Mouse (Mus musculus) limb, embryonic 13.5 days (tissue): ENCODE results near the gene Art5. TPM values are rescaled to one million over a fixed set of nuclear protein-coding genes. Genes with fewer than 3 reads are reported as not detected.
A peak's percentile ranks its signal among the peaks of the same experiment; 100 is the strongest.

ENCODE experiments used
- ATAC-seq: fragments of 200-750 bp; cut with Nextera tagmentation; 2 replicates; pipeline ENCODE4 v1.8.0; 2017; ENCODE audit warnings: low read depth, moderate number of reproducible peaks, moderate TSS enrichment; ENCODE audit not compliant: low FRiP score
- H3K27ac ChIP-seq: fragments of 300-500 bp; sonication (generic); 2 replicates; pipeline ENCODE4 v1.5.1; 2015; ENCODE audit warnings: inconsistent platforms, mild to moderate bottlenecking, moderate library complexity
- H3K27me3 ChIP-seq: fragments of 300-500 bp; sonication (generic); 2 replicates; pipeline ENCODE4 v1.6.1; 2015; ENCODE audit warnings: mild to moderate bottlenecking, inconsistent platforms
- H3K36me3 ChIP-seq: fragments of 300-500 bp; sonication (generic); 2 replicates; pipeline ENCODE4 v1.6.1; 2015; ENCODE audit warnings: inconsistent platforms, mild to moderate bottlenecking, moderate library complexity
- H3K4me1 ChIP-seq: fragments of 300-500 bp; sonication (generic); 2 replicates; pipeline ENCODE4 v1.6.1; 2015; ENCODE audit warnings: inconsistent platforms
- H3K4me2 ChIP-seq: fragments of 300-500 bp; sonication (generic); replicated peaks from 2 replicates; pipeline ENCODE4 v1.6.1; 2015; ENCODE audit warnings: inconsistent platforms, mild to moderate bottlenecking, moderate library complexity
- H3K4me3 ChIP-seq: fragments of 300-500 bp; sonication (generic); 2 replicates; pipeline ENCODE4 v1.5.1; 2015; ENCODE audit warnings: moderate library complexity, mild to moderate bottlenecking, inconsistent platforms
- H3K9ac ChIP-seq: fragments of 300-500 bp; sonication (generic); 2 replicates; pipeline ENCODE4 v1.6.1; 2015; ENCODE audit warnings: mild to moderate bottlenecking, inconsistent platforms
- H3K9me3 ChIP-seq: fragments of 300-500 bp; sonication (generic); 2 replicates; pipeline ENCODE4 v1.6.1; 2016; ENCODE audit warnings: inconsistent platforms
- WGBS: fragments of 180-500 bp; shearing (Covaris S2); methylation state at CpG from one replicate; pipeline ENCODE4 v1.1.7; 2015; 5-methylcytosine and 5-hydroxymethylcytosine counted together
- polyA plus RNA-seq: library from polyadenylated mRNA; unstranded; fragments of >200 nt; fragmentation: Nextera tagmentation; extraction: Ambion mirVana; gene quantifications from 2 replicates; pipeline ENCODE4 v1.2.1, GENCODE M21; 2015

The Art5 gene
- 4.4 and 4.7 TPM in 2 replicates for polyA plus RNA-seq

DNA sequence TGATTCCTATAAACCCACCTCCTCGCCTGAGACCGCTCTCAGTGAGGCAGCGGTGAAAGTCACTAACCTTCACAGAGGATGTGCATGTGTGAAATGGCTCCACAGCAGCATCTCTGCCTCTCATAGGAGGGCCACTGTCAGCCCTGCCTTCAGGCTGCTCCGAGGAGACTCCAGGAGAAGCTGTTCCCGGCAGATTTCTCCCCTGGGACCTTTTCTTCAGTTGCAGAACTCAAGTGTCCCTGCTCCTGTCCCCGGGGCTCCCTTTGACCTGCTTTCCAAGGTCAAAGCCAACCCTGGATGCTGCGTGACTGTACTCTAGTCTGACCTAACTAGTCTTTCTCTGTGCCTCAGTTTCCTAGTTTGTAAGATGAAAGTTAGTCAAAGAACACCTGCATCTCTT is at the start of gene Art5:
Gene Art5 (minus strand): TSS at position 319 of the 400 bp plus-strand sequence.
- Histone ChIP-seq H3K36me3 (no peaks in the 10 kb centered on the region), H3K4me2 (no peak within 1 kb of the TSS), H3K27ac (no peak within 1 kb of the TSS), H3K4me1 (peaks cover 11% of the 10 kb centered on the region), H3K27me3 (no peaks in the 10 kb centered on the region), H3K9ac (no peak within 1 kb of the TSS), H3K4me3 (no peak within 1 kb of the TSS), H3K9me3 (no peaks in the 10 kb centered on the region)
- 74% methylated on average over 7 of the region's 7 CpGs for WGBS
- no peak for ATAC-seq

DNA sequence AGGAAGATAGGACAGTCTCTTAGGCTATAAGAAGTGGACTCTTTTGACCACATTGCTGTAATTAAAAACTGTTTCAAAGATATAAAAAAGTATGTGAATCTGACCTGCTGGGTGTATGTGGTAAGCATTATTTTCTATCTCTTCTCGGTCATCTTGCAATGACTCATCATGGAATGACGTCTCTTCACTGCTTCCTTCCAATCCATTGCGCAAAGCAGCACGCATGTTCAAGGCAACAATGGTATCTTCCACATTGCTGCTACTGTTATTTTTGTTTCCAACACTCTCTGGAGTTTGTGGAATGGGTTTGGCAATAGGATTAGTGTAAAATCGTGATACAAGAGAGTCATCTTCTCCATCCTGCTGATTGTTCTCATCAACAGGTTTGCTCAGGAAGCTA is 44.4 kb upstream of the Art5 start:
- H3K36me3 ChIP-seq = peaks cover 64% of the 10 kb centered on the region
- H3K9me3 ChIP-seq = no peaks in the 10 kb centered on the region
- no peak overlapping the region for H3K4me2 ChIP-seq
- 94% methylated on average over 5 of the region's 5 CpGs for WGBS
- no peak overlapping the region for H3K27ac ChIP-seq
- no peaks in the 10 kb centered on the region for H3K4me1 ChIP-seq
- no peak overlapping the region for H3K4me3 ChIP-seq
- no peak for ATAC-seq
- no peaks in the 10 kb centered on the region for H3K27me3 ChIP-seq
- no peak overlapping the region for H3K9ac ChIP-seq

DNA sequence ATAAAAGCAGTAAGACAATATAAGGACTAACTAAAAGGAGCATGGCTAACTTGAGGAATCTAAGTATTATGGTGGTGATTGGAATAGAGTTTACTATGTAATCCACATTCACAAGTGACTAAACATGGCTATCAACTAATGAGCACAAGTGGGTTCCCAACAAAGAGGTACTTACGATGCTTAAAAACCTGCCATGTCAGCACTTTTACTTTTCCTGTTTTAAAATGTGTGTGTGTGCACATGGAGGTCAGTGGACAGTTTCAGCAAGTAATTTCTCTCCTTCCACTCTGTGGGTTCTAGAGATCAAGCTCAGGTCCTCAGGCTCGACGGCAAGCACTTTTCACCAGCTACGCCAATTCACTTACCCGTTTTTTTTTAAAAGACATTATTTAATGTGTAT is 28.6 kb upstream of the Art5 start:
- ATAC-seq = no peak
- H3K36me3 ChIP-seq = peaks cover 82% of the 10 kb centered on the region

DNA sequence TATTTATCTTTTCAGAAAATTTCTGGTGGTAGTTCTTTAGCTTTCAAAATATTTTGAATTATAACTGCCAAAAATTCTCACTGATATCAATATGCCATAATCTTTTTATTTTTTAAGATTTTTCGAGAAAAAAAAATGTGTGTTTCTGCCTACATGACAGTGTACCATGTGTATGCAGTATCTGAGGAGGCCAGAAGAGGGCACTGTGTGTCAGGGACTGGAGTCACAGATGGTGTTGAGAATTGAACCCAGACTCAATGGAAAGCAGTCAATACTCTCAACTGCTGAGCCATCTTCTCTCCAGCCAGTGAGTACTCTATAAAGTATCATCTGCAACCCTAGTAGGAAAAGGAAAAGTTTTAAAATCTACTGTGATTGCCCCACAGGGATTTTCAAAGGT is 28.2 kb upstream of the Art5 start:
- 74% methylated on average over 1 of the region's 1 CpGs for WGBS
- Histone ChIP-seq H3K36me3 (peaks cover 83% of the 10 kb centered on the region), H3K27ac (no peak overlapping the region), H3K4me2 (no peak overlapping the region), H3K4me1 (no peaks in the 10 kb centered on the region), H3K4me3 (no peak overlapping the region), H3K27me3 (no peaks in the 10 kb centered on the region), H3K9ac (no peak overlapping the region), H3K9me3 (no peaks in the 10 kb centered on the region)
- no peak for ATAC-seq

More for the DNA sequence above, 28.6 kb upstream of the Art5 start:
- Histone ChIP-seq H3K27ac (no peak overlapping the region), H3K4me2 (no peak overlapping the region), H3K4me1 (no peaks in the 10 kb centered on the region), H3K4me3 (no peak overlapping the region), H3K9me3 (no peaks in the 10 kb centered on the region), H3K27me3 (no peaks in the 10 kb centered on the region), H3K9ac (no peak overlapping the region)
- 97% methylated on average over 5 of the region's 5 CpGs for WGBS

DNA sequence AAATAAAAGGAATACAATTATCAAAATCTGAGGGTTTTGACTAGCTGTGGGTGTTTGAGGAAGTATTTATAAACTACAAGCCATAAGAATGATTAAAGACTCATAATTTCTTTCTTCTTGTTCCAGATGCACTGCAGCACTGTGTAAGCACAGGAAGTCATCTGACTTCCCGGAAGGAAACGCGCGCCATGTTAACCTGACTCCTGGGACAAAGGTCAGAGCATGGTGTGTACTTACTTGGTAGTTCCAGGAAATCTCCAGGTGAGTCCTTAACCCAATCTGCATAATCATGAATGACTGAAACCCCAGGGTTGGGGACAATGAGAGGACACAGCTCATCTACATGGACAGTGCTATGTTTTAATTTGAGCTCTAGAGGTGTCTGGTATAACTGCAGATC is 23.1 kb upstream of the Art5 start:
- no peak for ATAC-seq
- Histone ChIP-seq H3K27ac (no peak overlapping the region), H3K4me3 (no peak overlapping the region), H3K36me3 (peaks cover 82% of the 10 kb centered on the region), H3K9me3 (no peaks in the 10 kb centered on the region), H3K4me2 (no peak overlapping the region), H3K9ac (no peak overlapping the region), H3K4me1 (no peaks in the 10 kb centered on the region), H3K27me3 (no peaks in the 10 kb centered on the region)
- WGBS = 87% methylated on average over 4 of the region's 4 CpGs

DNA sequence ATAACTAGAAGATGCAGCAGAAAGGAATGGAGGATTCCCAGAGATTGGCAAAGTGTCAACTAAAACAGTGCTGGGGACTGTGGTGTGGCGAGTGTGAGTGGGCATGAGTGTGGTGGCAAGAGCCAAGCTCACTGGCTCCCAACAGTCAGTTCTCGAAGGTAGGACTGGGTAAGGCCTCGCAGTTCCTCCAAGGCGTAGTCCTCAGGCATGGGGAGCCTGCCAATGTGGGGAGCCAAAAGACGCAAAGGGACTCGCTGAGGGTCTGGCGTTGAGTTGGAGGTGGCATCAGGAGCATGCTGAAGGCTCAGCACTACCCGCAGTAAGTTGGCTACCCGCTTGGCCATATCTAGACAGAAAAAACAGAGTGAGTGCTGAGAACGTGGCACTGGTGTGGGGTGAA is 11.0 kb upstream of the Art5 start:
- Histone ChIP-seq H3K36me3 (peaks cover 75% of the 10 kb centered on the region), H3K9me3 (no peaks in the 10 kb centered on the region), H3K4me3 (no peak overlapping the region), H3K27ac (no peak overlapping the region), H3K27me3 (no peaks in the 10 kb centered on the region), H3K4me2 (no peak overlapping the region), H3K9ac (no peak overlapping the region), H3K4me1 (no peaks in the 10 kb centered on the region)
- WGBS = 94% methylated on average over 10 of the region's 10 CpGs
- ATAC-seq = no peak

DNA sequence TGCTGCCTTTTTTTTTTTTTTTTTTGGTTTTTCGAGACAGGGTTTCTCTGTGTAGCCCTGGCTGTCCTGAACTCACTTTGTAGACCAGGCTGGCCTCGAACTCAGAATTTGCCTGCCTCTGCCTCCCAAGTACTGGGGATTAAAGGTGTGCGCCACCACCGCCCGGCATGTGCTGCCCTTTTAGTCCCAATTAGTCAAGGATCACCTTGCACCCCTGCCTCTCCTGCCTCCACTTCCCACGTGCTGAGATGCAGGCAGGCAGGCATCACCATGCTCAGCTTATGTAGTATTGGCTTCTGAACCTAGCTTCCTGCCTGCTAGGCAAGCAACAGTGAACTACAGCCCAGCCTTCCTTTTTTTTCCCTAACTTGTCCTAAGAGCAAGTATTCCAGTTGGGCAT is 8.1 kb upstream of the Art5 start:
- Histone ChIP-seq H3K27me3 (no peaks in the 10 kb centered on the region), H3K4me3 (no peak overlapping the region), H3K9ac (no peak overlapping the region), H3K27ac (no peak overlapping the region), H3K36me3 (peaks cover 46% of the 10 kb centered on the region), H3K9me3 (no peaks in the 10 kb centered on the region), H3K4me2 (no peak overlapping the region), H3K4me1 (no peaks in the 10 kb centered on the region)
- ATAC-seq = no peak
- WGBS = 70% methylated on average over 6 of the region's 6 CpGs

DNA sequence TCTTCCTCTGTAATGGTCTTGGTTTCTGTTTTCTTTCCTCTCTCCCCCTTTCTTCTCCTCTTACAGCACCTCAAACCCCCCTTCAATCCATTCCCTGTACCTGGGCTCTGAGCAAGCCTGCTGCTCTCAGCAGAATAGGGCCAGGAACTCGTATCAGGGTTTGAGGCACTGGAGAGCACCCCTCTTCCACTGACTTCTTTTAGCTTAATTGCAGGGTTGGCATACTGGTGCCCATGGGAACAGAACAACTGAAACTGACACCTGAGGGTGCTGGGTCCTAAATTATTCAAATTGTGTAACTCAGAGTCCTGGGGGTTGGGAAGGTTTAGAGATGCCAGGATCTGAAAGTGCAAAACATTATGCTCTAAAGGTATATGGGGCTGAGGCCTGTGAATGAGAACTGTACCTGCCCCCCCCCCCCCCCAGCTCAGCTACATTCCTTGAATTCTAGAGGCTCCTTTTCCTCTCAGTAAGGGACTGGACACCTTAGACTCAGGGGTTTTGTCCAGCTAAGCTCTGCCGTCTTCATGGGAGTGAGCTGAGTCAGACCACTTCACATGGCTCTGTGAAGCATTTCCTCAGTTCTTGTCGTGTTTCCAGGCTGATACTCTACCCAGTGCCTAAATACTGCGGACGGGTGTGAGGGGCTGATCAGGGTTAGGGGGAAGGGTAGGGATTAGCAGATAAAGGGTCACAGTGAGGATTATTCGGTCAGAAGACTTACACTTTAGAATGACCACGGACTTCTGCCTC is 7.5 kb upstream of the Art5 start, which contains the start of gene Chrna10:
Gene Chrna10 (minus strand): TSS at position 250 of the 753 bp plus-strand sequence.
- Histone ChIP-seq H3K4me3 (no peak within 1 kb of the TSS), H3K4me1 (no peaks in the 10 kb centered on the region), H3K27ac (no peak within 1 kb of the TSS), H3K9me3 (no peaks in the 10 kb centered on the region), H3K9ac (no peak within 1 kb of the TSS), H3K4me2 (no peak within 1 kb of the TSS), H3K27me3 (no peaks in the 10 kb centered on the region), H3K36me3 (peaks cover 39% of the 10 kb centered on the region)
- WGBS = 44% methylated on average over 7 of the region's 7 CpGs
- ATAC-seq = no peak

DNA sequence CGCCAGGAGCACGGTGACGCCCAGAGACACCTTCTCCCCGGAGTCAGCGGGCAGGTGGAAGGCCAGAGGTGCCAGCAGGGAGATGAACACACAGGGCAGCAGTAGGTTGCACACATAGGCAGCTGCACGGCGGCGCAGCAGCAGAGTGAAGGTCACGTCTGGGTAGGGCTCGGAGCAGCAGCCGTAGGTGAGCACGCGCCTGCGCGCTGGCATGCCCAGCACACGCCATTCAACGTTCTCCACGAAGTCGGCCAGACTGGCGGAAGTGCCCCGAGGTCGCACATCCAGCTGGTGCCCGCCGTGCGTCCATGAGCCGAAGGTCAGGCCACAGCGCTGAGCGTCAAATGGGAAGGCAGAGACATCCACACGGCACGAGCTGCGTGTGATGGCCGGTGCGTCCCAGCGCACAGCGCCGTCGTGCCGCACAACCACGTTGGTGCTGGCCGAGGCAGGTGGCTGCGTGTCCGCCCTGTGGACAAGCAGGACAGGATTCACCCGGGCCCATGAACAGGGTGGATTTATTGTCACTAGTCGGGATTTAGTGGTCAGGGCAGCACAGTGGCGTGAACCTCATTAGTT is 4.0 kb upstream of the Art5 start:
- Histone ChIP-seq H3K9me3 (no peaks in the 10 kb centered on the region), H3K4me3 (no peak overlapping the region), H3K4me2 (no peak overlapping the region), H3K27me3 (no peaks in the 10 kb centered on the region), H3K36me3 (peaks cover 4% of the 10 kb centered on the region), H3K27ac (no peak overlapping the region), H3K9ac (no peak overlapping the region), H3K4me1 (no peaks in the 10 kb centered on the region)
- 74% methylated on average over 45 of the region's 45 CpGs for WGBS
- no peak for ATAC-seq

DNA sequence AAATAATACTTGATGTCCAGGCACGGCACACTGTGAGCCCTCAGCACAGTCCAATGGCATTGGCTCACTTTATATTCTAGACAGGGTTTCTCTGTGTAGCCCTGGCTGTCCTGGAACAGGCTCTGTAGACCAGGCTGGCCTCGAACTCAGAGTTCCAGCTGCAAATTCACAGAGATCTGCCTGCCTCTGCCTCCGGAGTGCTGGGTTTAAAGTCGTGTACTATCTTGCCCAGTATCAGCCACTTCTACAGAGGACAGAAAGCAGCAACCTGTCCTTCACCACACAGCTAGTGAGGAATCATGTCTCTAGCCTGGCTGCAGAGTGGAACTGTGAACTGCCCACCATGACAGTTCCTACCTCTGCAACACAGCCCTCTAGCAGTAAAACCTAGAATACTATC is 457 bp upstream of the Art5 start:
- ATAC-seq = no peak
- peaks cover 11% of the 10 kb centered on the region for H3K4me1 ChIP-seq
- no peak overlapping the region for H3K4me2 ChIP-seq
- no peak overlapping the region for H3K4me3 ChIP-seq
- H3K36me3 ChIP-seq = no peaks in the 10 kb centered on the region
- no peaks in the 10 kb centered on the region for H3K9me3 ChIP-seq
- no peaks in the 10 kb centered on the region for H3K27me3 ChIP-seq
- no peak overlapping the region for H3K27ac ChIP-seq
- WGBS = 89% methylated on average over 4 of the region's 4 CpGs
- no peak overlapping the region for H3K9ac ChIP-seq

DNA sequence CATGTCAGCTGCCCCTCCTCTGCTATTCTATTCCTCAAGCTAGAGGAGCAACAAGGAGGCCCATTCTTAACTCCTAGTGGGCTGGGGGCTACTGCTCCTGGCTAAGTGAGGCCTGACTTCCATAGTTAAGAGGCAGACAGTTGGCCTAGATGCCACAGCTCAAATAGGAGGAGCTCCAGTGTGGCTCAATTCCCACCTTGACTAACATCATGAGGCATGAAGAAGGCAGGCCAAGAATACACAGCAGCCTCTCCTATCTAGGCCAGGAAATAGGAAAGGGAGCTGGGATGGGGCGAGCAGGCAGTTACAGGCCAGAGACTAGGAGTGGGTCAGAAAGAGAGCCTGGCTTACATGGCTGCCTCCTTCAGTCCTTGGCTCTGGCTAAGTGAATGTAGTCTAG is 1.1 kb downstream of the Art5 start:
- Histone ChIP-seq H3K36me3 (no peaks in the 10 kb centered on the region), H3K27me3 (no peaks in the 10 kb centered on the region), H3K9me3 (no peaks in the 10 kb centered on the region), H3K9ac (no peak overlapping the region), H3K4me3 (no peak overlapping the region), H3K4me1 (peaks cover 11% of the 10 kb centered on the region), H3K4me2 (no peak overlapping the region), H3K27ac (no peak overlapping the region)
- 83% methylated on average over 1 of the region's 1 CpGs for WGBS
- ATAC-seq = no peak

DNA sequence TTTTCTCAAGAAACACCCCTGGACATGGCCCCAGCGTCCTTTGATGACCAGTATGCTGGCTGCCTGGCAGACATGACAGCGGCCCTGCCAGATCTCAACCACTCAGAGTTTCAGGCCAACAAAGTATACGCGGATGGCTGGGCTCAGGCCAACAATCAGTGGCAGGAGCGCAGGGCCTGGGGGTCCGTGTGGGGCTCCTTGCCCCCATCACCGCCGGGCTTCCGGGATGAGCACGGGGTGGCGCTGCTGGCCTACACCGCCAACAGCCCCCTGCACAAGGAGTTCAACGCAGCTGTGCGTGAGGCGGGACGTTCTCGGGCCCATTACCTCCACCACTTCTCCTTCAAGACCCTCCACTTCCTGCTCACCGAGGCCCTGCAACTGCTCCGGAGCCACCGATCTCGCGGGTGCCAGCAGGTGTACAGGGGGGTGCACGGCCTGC is 2.6 kb downstream of the Art5 start:
- H3K4me3 ChIP-seq = peak overlapping the region; percentile 33
- peaks cover 15% of the 10 kb centered on the region for H3K4me1 ChIP-seq
- 15% methylated on average over 23 of the region's 23 CpGs for whole genome bisulfite sequencing
- peak overlapping the region; percentile 67 for H3K4me2 ChIP-seq
- peak overlapping the region; percentile 62 for H3K9ac ChIP-seq
- no peaks in the 10 kb centered on the region for H3K27me3 ChIP-seq
- 0 out of 2 replicates have a peak, but pooled peaks have one; percentile 38 for ATAC-seq
- H3K9me3 ChIP-seq = no peaks in the 10 kb centered on the region
- H3K36me3 ChIP-seq = no peaks in the 10 kb centered on the region
- H3K27ac ChIP-seq = no peak overlapping the region
